Mouse (Mus musculus) kidney, postnatal 10 days (tissue): Measurements from ENCODE around the gene Gm3854.

Experiments
- DNase-seq: peaks from one replicate; pipeline ENCODE4 v3.0.0; 2021; ENCODE audit warnings: mixed read lengths

Gene Gm3854

GRCm38 (mm10) chr7:6388971-6389370 is 45.4 kb downstream of the Gm3854 start:
- DNase-seq, result no peak

GRCm38 (mm10) chr7:6389449-6389848 is 45.9 kb downstream of the Gm3854 start:
- no peak for DNase-seq

GRCm38 (mm10) chr7:6397996-6398975 is 54.7 kb downstream of the Gm3854 start, which contains the start of gene Smim17:
Gene Smim17 (plus strand): TSS chr7:6398715.
- peak; percentile 66 for DNase-seq
